Mouse (Mus musculus) liver, embryonic 14.5 days (tissue): ENCODE results near the gene Axin1. TPM values are rescaled to one million over a fixed set of nuclear protein-coding genes. Genes with fewer than 3 reads are reported as not detected.

Source experiments
- ATAC-seq: fragments of 200-750 bp; cut with Nextera tagmentation; 2 replicates; pipeline ENCODE4 v1.8.0; 2017; ENCODE audit warnings: moderate number of reproducible peaks, mild to moderate bottlenecking, moderate library complexity; ENCODE audit not compliant: insufficient read depth
- DNase-seq, 3 experiments: peaks; one replicate each; pipeline ENCODE4 v3.0.0-alpha.2; 2012 to 2013; ENCODE audit warnings: low read depth in 3 of 3, low spot score in 3 of 3
- H3K27ac ChIP-seq: fragments of 300-500 bp; sonication (generic); 2 replicates; pipeline ENCODE4 v1.5.1; 2014; ENCODE audit warnings: moderate library complexity, mild to moderate bottlenecking, control low read depth, inconsistent platforms
- H3K27me3 ChIP-seq: fragments of 300-500 bp; sonication (generic); 2 replicates; pipeline ENCODE4 v1.6.1; 2014; ENCODE audit warnings: mild to moderate bottlenecking, low read length, moderate library complexity; ENCODE audit not compliant: control insufficient read depth, insufficient read depth
- H3K36me3 ChIP-seq: fragments of 300-500 bp; sonication (generic); replicated peaks from 2 replicates; pipeline ENCODE4 v1.6.1; 2014; ENCODE audit warnings: low read depth; ENCODE audit not compliant: control insufficient read depth, insufficient read depth
- H3K4me1 ChIP-seq, 2 experiments: fragments of 200-500 bp in 1 of 2; fragments of 300-500 bp in 1 of 2; sonication (generic) in 1 of 2; replicated peaks; 2 replicates each; pipeline ENCODE4 v1.6.1; 2012 to 2014; ENCODE audit warnings: antibody characterized with exemption in 1 of 2, inconsistent platforms in 1 of 2, low read length in 1 of 2; ENCODE audit not compliant: control insufficient read depth in 2 of 2, insufficient read depth in 2 of 2
- H3K4me2 ChIP-seq: fragments of 300-500 bp; sonication (generic); 2 replicates; pipeline ENCODE4 v1.6.1; 2014; ENCODE audit warnings: low read depth, mild to moderate bottlenecking, control low read depth, moderate library complexity
- H3K4me3 ChIP-seq, 2 experiments: fragments of 200-500 bp in 1 of 2; fragments of 300-500 bp in 1 of 2; sonication (generic) in 1 of 2; 2 replicates each; pipeline ENCODE4 v1.5.1; 2012 to 2014; ENCODE audit warnings: low read depth in 2 of 2, low read length in 2 of 2, mild to moderate bottlenecking in 2 of 2, control low read depth in 1 of 2, inconsistent platforms in 1 of 2, moderate library complexity in 1 of 2; ENCODE audit not compliant: insufficient read depth in 1 of 2
- H3K9ac ChIP-seq: fragments of 300-500 bp; sonication (generic); replicated peaks from 2 replicates; pipeline ENCODE4 v1.6.1; 2014; ENCODE audit warnings: mild to moderate bottlenecking, control low read depth, moderate library complexity
- H3K9me3 ChIP-seq: fragments of 300-500 bp; sonication (generic); 2 replicates; pipeline ENCODE4 v1.6.1; 2016; ENCODE audit warnings: low read length, mixed read lengths; ENCODE audit not compliant: control insufficient read depth
- CTCF ChIP-seq: IDR thresholded peaks from 2 replicates; pipeline ENCODE4 v1.5.1; 2016; ENCODE audit warnings: antibody characterized with exemption, low read depth, control low read depth
- EP300 ChIP-seq: IDR thresholded peaks from 2 replicates; pipeline ENCODE4 v1.6.1; 2016; ENCODE audit warnings: antibody characterized with exemption, low read depth
- WGBS: fragments of 180-500 bp; shearing (Covaris S2); extraction: QIAGEN DNeasy Blood & Tissue Kit; methylation state at CpG from one replicate; pipeline ENCODE4 v1.1.7; 2014; ENCODE audit not compliant: insufficient replicate concordance; 5-methylcytosine and 5-hydroxymethylcytosine counted together
- polyA plus RNA-seq, 2 experiments: library from polyadenylated mRNA; depleted of rRNA in 1 of 2; stranded (reverse) in 1 of 2; unstranded in 1 of 2; fragments of >200 nt; fragmentation: Nextera tagmentation in 1 of 2; extraction: Ambion mirVana in 1 of 2; gene quantifications; 2 replicates each; pipeline versions ENCODE4 v1.2.1 to v1.2.3; 2012 to 2014

Axin1 gene
- polyA plus RNA-seq (2012; rRNA removed): 6.5 and 8.7 TPM in 2 replicates
- 3.8 and 6.0 TPM in 2 replicates for polyA plus RNA-seq (2014; fragmentation: Nextera tagmentation; extraction: Ambion mirVana)

DNA sequence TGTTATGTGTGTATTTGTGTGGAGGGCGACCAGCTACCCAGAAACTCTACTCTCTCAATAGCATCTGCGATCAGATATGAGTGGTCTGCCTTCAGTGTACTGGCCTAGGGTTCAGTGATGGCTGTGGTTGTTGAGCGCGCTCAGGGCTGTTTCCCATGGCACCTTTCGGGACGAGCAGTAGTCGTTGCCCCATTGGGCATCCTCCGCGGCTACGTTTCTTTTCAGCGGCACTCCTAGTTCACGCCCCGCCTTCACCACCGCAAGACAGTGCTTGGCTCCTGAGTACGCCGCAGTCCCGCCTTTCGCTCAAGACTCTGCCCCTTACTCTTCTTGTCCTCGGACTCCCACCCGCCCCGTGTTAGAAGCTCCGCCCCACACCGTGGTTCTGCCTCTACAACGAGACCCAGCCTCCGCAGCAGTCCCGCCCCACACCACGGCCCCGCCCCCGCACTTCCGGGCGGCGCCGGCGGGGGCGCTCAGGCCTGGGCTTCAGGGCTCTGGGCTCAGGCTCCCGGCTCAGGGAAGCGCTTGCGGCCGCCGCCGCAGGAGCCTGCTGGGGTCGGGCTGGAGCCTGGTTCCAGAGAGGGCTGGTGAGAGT is at the start of gene Axin1:
TSS of gene Axin1 (plus strand) at position 450 of the 598 bp plus-strand sequence.
- under 1% methylated on average over 42 of the region's 42 CpGs for WGBS
- peaks cover 12 to 13% of the 10 kb centered on the region in 2 experiments for H3K4me1 ChIP-seq
- H3K4me2 ChIP-seq: peak within 1 kb of the TSS; percentile 79
- H3K4me3 ChIP-seq: peak within 1 kb of the TSS; percentile 89 to 91
- H3K9ac ChIP-seq: peak within 1 kb of the TSS; percentile 80
- H3K27ac ChIP-seq: peak within 1 kb of the TSS; percentile 38
- TF ChIP-seq EP300 (no peak), CTCF (peak; percentile 60)
- DNase-seq (peak; percentile 91 to 95 (median 94)), ATAC-seq (peak; percentile 96)
- H3K9me3 ChIP-seq: no peaks in the 10 kb centered on the region
- peaks cover 9% of the 10 kb centered on the region for H3K36me3 ChIP-seq
- H3K27me3 ChIP-seq: no peaks in the 10 kb centered on the region

DNA sequence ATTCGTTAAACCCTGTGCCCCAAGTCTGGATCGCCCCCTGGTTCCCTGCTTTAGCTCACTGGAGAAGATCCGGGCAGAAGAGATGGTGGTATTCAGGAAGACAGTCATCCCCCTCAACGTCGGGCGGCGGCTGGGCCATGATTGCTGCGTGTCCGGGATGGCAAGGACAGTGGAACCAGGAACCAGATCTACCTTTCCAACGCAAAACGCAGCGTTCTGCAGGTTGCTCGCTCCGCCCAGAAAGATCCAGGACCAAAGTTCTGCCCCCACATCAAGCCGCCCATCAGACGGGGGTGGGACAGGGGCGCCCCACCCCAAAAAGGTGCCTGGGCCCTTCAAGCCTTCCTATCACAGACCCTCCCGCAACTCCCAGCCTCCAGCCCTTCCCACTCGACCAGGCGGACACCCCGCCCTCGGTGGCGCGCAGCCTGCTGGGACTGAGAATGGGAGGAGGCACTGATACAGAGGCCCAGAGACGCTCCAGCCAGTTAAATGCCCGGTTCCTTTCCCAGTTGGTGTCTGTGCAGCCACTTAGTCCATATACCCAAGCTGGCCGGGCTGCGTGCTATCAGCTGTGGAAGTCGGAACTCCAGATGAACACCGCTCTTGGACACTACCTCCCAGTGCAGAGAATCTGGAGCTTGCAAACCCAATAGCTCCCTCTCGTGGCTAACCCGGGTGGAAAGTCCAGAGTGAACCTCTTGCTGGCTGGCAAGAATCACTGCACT is 48.4 kb upstream of the Axin1 start, which contains the start of gene Decr2:
TSS of gene Decr2 (minus strand) at position 433 of the 728 bp plus-strand sequence.
- Histone ChIP-seq H3K4me1 (peaks cover 7 to 12% of the 10 kb centered on the region in 2 experiments), H3K36me3 (no peaks in the 10 kb centered on the region), H3K27me3 (no peaks in the 10 kb centered on the region), H3K4me2 (peak within 1 kb of the TSS; percentile 82), H3K27ac (no peak within 1 kb of the TSS), H3K4me3 (peak within 1 kb of the TSS; percentile 66 to 72), H3K9ac (peak within 1 kb of the TSS; percentile 50; the same call in 1 of the 2 replicates), H3K9me3 (no peaks in the 10 kb centered on the region)
- WGBS: 2% methylated on average over 32 of the region's 32 CpGs
- TF ChIP-seq CTCF (peak; percentile 93), EP300 (no peak)
- peak; percentile 83 for ATAC-seq
- peak; percentile 70 to 76 (median 70) for DNase-seq

DNA sequence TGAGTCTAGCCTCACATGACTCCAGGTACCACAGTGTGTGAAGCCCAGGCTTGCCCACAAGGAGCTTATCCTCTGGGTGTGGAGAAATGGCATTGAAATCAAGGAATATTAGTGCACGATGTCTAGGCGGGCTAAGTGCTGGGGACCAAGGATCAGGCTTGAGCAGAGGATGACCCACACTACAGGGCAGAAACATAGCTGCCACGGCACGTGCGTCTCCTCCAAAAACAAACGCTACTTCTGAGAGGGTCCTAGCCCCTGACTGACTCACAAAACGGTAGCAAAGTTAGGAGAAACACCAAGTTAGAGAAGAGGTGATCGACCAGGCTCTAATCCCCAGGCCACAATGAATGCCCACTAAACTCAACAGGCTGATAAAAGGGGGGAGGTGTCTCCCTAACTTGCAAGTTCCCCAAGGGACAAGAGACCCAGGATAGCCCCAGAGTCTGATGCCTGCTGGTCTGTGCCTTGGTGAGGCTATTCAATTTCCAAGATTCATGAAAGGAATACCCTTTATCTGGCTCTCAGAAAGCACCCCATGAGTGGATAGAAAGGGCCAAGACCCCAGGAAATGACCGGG is 43.9 kb upstream of the Axin1 start:
- Histone ChIP-seq H3K4me1 (peaks cover 10 to 18% of the 10 kb centered on the region in 2 experiments), H3K4me3 (peak overlapping the region; percentile 66 to 77), H3K9me3 (no peaks in the 10 kb centered on the region), H3K27ac (no peak overlapping the region), H3K4me2 (peak overlapping the region; percentile 84), H3K36me3 (no peaks in the 10 kb centered on the region), H3K27me3 (no peaks in the 10 kb centered on the region), H3K9ac (peak overlapping the region; percentile 75)
- TF ChIP-seq EP300: no peak
- no peak for TF ChIP-seq CTCF
- WGBS: 17% methylated on average over 9 of the region's 9 CpGs
- ATAC-seq (no peak), DNase-seq (no peak)

DNA sequence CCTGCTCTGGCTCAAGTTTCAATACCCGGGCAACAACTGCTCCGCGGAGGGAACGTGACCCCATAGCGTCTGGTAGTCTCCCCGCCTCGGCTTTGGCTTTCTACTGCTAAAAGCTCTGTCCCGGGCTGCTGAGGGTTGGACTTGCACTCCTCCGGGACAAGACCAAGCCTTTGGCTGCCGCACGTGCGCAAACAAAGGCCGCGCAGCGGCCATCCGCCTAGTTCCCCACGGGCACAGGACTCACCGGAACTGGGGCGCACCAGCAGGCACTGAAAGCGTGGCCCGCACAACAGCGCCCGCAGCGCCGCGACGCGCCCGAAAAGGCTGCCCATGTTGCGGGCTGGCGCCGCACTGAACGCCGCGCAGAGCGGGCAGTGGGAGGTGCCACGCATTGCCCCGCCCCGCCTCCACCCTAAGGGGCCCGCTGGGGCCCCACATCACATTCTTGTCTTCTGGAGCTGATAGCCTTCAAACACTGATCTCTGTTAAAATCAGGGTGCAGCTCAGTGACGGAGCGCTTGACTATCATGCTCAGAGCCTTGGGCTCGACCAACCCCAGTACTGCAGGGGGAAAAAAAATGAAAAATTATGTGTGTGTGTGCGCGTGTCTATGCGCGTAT is 43.3 kb upstream of the Axin1 start, which contains the start of gene Nme4:
TSS of gene Nme4 (minus strand) at position 482 of the 620 bp plus-strand sequence.
- no peak for TF ChIP-seq EP300
- no peak for TF ChIP-seq CTCF
- Histone ChIP-seq H3K4me3 (peak within 1 kb of the TSS; percentile 66 to 77), H3K4me1 (peaks cover 10 to 18% of the 10 kb centered on the region in 2 experiments), H3K27ac (peak within 1 kb of the TSS; percentile 44), H3K36me3 (no peaks in the 10 kb centered on the region), H3K4me2 (peak within 1 kb of the TSS; percentile 84), H3K9me3 (no peaks in the 10 kb centered on the region), H3K27me3 (no peaks in the 10 kb centered on the region), H3K9ac (peak within 1 kb of the TSS; percentile 75)
- DNase-seq: peak; percentile 58 to 65 (median 64)
- peak; percentile 84 for ATAC-seq
- WGBS: 2% methylated on average over 47 of the region's 47 CpGs
